Mouse (Mus musculus) hematopoietic stem cell, adult 5-6 weeks (primary cell): ENCODE results near the gene Fancc. TPM values are rescaled to one million over a fixed set of nuclear protein-coding genes. Genes with fewer than 3 reads are reported as not detected.
"Not testable (repeated sequence)": the region's sequence is repeated elsewhere in the genome, so short reads cannot be mapped to it uniquely, and the experiment has no call there.

ENCODE experiments used
- ATAC-seq, 2 experiments: fragments of 125-278 bp in 1 of 2; replicated peaks in 1 of 2; 2 replicates each; pipeline ENCODE4 v1.8.0; 2016 to 2017; ENCODE audit warnings: inconsistent platforms in 2 of 2, mild to moderate bottlenecking in 2 of 2, moderate number of reproducible peaks in 2 of 2, low read depth in 1 of 2, moderate TSS enrichment in 1 of 2; ENCODE audit not compliant: low FRiP score in 2 of 2, poor library complexity in 2 of 2, severe bottlenecking in 2 of 2, insufficient read depth in 1 of 2, low TSS enrichment in 1 of 2
- total RNA-seq: library from RNA; stranded (forward); fragments of 172-1452, 232-1000 nt; gene quantifications from 2 replicates; pipeline ENCODE4 v1.2.3, GENCODE M21; 2017

Fancc gene
- total RNA-seq, 1 experiment from 2014 or later = 21.0 TPM

GRCm38 (mm10) chr13:63445419-63445818 lies 51.7 kb downstream of the Fancc start:
- ATAC-seq = no peak

GRCm38 (mm10) chr13:63432759-63433158 lies 64.3 kb downstream of the Fancc start:
- no peak for ATAC-seq

- ATAC-seq = no peak; a peak in 1 of 4 replicates
Observed at GRCm38 (mm10) chr13:63431857-63432191, 65.3 kb downstream of the Fancc start.

DNA sequence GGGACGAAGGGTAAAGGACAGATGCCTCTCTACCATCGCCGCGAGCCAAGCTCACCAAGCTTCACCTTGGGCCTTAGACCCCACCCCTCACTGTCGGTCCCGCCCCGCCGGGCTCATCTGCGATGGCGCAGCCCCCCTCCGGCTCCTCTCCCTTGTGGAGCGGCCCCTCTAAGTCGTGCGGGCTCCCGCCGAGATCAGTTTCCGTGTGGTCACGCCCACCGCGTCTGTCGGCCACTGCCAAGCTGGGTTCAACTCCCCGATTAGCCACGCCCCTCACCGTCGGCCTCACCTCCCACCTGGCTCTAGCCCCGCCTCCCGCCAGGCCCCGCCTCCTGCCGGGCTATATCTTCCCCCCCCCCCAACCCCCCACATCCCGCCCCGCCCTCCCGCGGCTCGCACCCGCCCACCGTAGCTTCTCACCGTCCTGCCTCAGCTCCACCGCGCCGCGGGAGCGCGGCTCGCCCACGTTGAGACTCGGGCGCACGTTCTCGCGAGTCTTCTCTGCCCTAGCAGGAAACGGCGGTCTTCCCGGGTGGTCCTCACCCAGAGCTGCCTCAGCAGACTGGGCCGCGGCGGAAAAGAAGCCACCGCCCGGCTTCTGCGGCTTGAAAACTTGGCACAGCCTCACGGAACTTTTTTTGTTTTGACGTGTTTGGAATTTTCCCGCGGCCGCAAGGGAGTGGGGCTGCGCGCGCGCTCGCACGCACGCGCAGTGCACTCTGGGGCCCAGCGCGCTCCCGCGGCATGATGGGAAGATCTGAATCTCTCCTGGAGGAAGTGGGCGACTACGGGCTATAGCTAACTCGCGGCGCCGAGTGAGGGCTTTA lies 65.8 kb downstream of the Fancc start:
- ATAC-seq = peak; percentile 83 to 91

GRCm38 (mm10) chr13:63430681-63431029 lies 66.4 kb downstream of the Fancc start:
- ATAC-seq = peak; percentile 30 to 41; a peak in 1 of 4 replicates

DNA sequence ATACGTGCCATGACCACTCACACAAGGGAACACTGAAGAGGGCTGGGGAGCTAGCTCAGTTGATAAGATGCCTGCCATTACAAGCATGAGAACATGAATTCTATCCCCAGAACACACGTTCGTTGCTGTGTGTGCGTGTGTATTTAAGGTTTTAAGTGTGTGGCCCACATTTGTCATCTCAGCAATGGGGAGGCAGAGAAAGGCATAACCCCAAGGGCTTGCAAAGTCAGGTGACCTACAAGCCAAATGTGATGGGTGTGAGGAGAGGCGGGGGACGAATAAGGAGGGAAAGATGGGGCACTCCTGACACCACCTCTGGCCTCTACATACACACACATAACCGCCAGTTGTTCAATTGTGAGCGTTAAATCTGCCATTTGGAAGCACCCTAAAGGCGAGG lies 66.9 kb downstream of the Fancc start:
- ATAC-seq = no peak

DNA sequence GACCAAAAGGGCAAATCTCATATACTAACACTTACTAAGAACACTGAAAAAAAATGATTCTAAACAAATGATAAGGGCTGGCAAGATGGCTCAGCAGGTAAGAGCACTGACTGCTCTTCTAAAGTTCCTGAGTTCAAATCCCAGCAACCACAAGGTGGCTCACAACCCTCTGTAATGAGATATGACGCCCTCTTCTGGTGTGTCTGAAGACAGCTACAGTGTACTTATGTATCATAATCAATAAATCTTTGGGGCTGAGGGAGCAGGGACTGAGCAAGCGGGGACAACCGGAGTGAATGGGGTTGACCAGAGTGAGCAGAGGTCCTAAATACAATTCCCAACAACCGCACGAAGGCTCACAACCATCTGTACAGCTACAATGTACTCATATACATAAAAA lies 68.9 kb downstream of the Fancc start:
- ATAC-seq = not testable (repeated sequence)

GRCm38 (mm10) chr13:63423060-63423459 lies 74.0 kb downstream of the Fancc start:
- no peak for ATAC-seq

DNA sequence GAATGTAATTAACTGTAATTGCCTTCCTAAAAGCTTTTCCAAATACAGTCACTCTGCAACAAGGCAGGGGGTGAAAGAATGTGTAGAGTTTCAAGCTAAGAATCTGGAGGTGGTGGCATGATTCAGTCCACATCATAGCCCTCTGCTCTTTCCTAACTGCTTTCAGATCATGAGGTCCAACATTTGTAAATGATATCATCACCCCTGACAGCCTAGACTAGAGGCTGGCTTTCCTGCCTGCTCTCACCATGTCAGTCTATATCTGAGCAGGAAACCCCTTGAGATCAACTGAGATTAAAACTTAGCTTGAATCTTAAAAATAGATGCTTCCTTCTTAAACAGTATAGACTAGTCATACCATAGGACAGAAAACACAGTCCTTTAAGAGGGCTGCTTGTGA lies 75.9 kb downstream of the Fancc start:
- ATAC-seq = no peak

GRCm38 (mm10) chr13:63418148-63418547 lies 78.9 kb downstream of the Fancc start:
- no peak; a peak in 1 of 4 replicates for ATAC-seq

GRCm38 (mm10) chr13:63416824-63417223 lies 80.3 kb downstream of the Fancc start:
- no peak for ATAC-seq

DNA sequence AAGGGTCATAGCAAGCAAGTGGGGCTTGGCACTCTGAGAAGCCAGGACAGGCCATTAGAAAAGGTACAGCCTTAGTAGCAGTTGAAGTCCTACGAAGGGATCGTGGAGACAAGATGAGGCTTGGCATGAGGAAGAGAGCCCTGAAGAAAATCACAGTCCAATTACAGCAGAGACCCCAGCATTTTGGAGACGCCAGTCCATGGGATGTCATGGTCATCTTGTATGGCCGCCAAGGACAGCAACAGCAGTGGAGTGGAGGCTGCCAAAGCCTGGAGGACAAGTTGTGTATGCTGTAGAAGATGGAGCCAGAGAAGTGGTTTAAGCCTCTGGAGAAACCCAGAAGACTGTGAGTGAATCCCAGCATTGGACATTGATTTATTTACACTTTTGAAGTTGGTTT lies 84.4 kb downstream of the Fancc start:
- ATAC-seq = no peak

DNA sequence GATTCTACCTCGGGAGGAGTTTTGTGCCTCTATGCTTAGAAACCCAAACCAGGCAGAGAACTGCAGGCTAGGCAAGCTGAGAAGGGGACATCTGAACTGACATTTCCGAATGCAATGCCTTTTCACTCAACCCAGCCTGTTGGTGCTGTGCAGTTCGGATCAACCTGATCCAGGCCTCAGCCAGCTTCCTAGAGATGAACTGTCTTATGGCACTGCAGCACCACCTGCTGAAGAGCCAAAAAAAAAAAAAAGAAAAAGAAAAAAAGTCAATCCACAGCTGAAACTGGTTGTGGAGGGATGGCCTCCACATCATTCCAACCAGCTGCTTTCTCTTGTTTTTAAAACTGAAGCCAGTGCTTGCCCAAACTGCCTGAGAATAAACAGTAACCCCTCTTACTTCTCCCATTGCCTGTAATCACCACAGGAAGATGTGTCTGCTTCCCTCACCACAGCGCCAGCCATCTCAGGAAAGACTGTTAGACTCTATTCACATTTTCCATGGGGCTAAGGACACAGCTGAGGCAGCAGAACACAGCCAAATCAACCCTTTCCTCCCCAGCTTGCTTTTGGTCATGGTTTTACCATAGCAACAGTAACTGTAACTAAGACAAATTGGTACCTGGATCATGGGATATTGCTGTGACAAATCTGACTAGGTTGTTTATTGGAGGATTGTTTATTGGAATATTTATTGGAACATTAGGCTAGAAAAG lies 85.6 kb downstream of the Fancc start:
- peak; percentile 55 to 56 for ATAC-seq

- ATAC-seq = peak; percentile 62 to 83
Observed at GRCm38 (mm10) chr13:63410578-63411298, 86.3 kb downstream of the Fancc start.

GRCm38 (mm10) chr13:63405151-63405550 lies 91.9 kb downstream of the Fancc start:
- no peak for ATAC-seq

DNA sequence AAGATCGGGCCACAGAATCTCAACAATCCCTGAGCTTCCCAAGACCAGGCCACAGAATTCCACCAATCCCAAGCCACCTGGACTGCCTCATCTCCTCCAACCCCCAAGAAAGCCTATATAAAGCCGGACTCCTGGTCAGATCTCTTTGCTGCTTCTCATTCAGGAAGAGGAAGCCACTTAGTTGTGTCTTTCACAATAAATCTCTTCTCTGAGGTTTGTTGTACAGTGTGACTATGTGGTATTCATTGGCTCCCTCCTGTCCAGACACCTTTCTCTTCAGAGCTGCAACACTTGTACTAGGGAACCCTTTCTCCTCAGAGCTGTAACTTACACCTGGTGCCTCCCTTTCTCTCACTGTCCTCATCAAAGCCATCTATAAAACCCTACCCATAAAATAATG lies 92.4 kb downstream of the Fancc start:
- ATAC-seq = peak in 1 of 2 experiments; percentile 21; a peak in 2 of 4 replicates

- no peak for ATAC-seq
Observed at GRCm38 (mm10) chr13:63402823-63403222, 94.3 kb downstream of the Fancc start.

DNA sequence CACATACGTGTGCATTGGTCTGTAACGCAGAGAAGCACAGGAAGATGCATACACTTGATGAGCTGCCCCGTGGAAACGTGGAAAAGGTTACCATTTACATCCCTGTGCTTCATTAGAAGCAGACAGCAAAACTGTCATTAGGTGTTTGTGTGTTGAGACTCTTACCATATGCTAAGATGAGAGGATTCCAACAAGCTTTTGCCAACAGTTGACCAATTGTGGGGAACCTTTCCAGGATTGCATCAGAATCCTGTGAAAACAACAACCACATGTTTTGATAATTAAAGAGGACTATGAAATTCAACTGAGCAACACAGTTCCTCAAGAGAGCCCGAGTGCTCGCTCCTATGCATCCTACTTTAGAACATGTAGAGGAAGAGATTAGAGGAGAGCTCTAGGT lies 97.0 kb downstream of the Fancc start:
- ATAC-seq = no peak
